9 mouse cellular contexts compared by ENCODE assay signal in genomic region chr8:64395816-64396215, GRCm38 (mm10).
A peak's percentile ranks its signal among the peaks of the same experiment; 100 is the strongest.
DNase-seq lines count a peak whose midpoint lies in the region.
"Had no signal": no experiment of that assay in that cellular context is flagged by ENCODE, and none has a peak within 500 bp of the region (broad histone marks: within the 10 kb centered on the region; RNA-seq: fewer than 3 reads in every experiment).

No protein-coding gene starts in this region.

- peak; percentile 36 for DNase-seq in adrenal gland, adult 2 months
- no peak for DNase-seq in adrenal gland, postnatal 14 days
- peak; percentile 3 for DNase-seq in adrenal gland, postnatal 25 days
- peak; percentile 43 to 57 for DNase-seq in cerebellum, postnatal 14 days
- peak; percentile 37 for DNase-seq in kidney, postnatal 10 days
- DNase-seq in B cell, adult 2 months = no peak
- no peak for DNase-seq in liver
- no peak for DNase-seq in right cerebral cortex, postnatal 14 days
- DNase-seq: lung, embryonic 14.5 days had no signal

Comparison
In these comparisons a context has a peak if more than half of its experiments do, and no peak if none do; other contexts are left out.
1. DNase-seq: peak in adrenal gland, adult 2 months (single experiment), adrenal gland, postnatal 25 days (single experiment), cerebellum, postnatal 14 days (2 of 2) and kidney, postnatal 10 days (single experiment); none in adrenal gland, postnatal 14 days (single experiment), B cell, adult 2 months (0 of 2), liver (single experiment) and right cerebral cortex, postnatal 14 days (single experiment).